Mouse (Mus musculus): ENCODE data around the gene Fam25c.

- TF ChIP-seq POLR2A (IDR thresholded peaks at IDR 0.05; ENCODE audit: borderline replicate concordance, insufficient read depth, low read length): no peak
- no peak for TF ChIP-seq CTCF (IDR thresholded peaks at IDR 0.05; ENCODE audit: borderline replicate concordance, insufficient read depth, low read depth, low read length)
Observed at GRCm38 (mm10) chr14:34360251-34360650, 5.0 kb upstream of the Fam25c start.

All from cerebellum, adult 2 months (tissue).